Comparison of ENCODE assay signal across 10 mouse cellular contexts in genomic region chr7:142375261-142375724, GRCm38 (mm10). TPM values are rescaled to one million over a fixed set of nuclear protein-coding genes. Genes with fewer than 3 reads are reported as not detected.
DNase-seq lines count a peak whose midpoint lies in the region; ATAC-seq and TF ChIP-seq lines count a peak whose summit lies in the region.
"Had no signal": no experiment of that assay in that cellular context is flagged by ENCODE, and none has a peak within 500 bp of the region (broad histone marks: within the 10 kb centered on the region; RNA-seq: fewer than 3 reads in every experiment).

No protein-coding gene starts in this region.

- in situ Hi-C loops in Patski (cut with MboI; ENCODE audit: low pct_unique_long_range_greater_than_20kb), result loop anchor here (25.0 kb wide), 2 partner anchors 637 to 913 kb away; partner anchors contain the start of genes Cd151, Cracr2b, Pnpla2 and Tspan32

- POLR2A ChIA-PET in Patski (lab: Charles Lee), result interaction anchor here (0.7 to 10.6 kb wide), 7 partner anchors 7 to 61 kb away, joined by 3 to 115 read pairs (median 8); partner anchors contain the start of gene Ctsd

- no peak for TF ChIP-seq CTCF in Patski (IDR thresholded peaks at IDR 0.05)

- peak; percentile 29 to 55 for DNase-seq in left cerebral cortex, postnatal 14 days (ENCODE audit: low spot score in 2 of 2)
- DNase-seq in left cerebral cortex, adult 18-20 months (ENCODE audit: low spot score in 2 of 2), result no peak
- peak; percentile 96 for DNase-seq in Patski (ENCODE audit: low read depth, low spot score)
- DNase-seq in cerebellum, adult 9-10 months, result peak; percentile 86
- peak; percentile 47 to 59 for DNase-seq in kidney, adult 8-10 months
- no peak for DNase-seq in retina, postnatal 1 day
- no peak for DNase-seq in right cerebral cortex, postnatal 36 days (ENCODE audit: low spot score in 2 of 2)

- H3K27me3 ChIP-seq in Patski, result no peaks in the 10 kb centered on the region

- ATAC-seq in Patski, result peak; percentile 9
- ATAC-seq in CD4-positive, CD25-positive, alpha-beta regulatory T cell, adult 4 months, result no peak

- CTCF ChIA-PET in Patski (lab: Charles Lee), result interaction anchor here (1.2 to 1.7 kb wide), 7 partner anchors 13 to 62 kb away, joined by 3 to 10 read pairs (median 4); partner anchors contain the start of gene Ctsd

- intact Hi-C loops in left cerebral cortex, postnatal 14 days (cut with DNase I), result no loop called here

RNA-seq across cellular contexts. Expression of gene Ifitm10, which starts 1.7 kb away (rescaled TPM):
- 10 to 100 TPM; 22.3 to 24.9 TPM for total RNA-seq in left cerebral cortex, postnatal 14 days (2021)
- 10 to 100 TPM; 35.2 to 38.2 TPM for total RNA-seq in left cerebral cortex, adult 18-20 months (2021)
- polyA plus RNA-seq in Patski (2021), result 325 TPM
- polyA plus RNA-seq in CD4-positive, CD25-positive, alpha-beta regulatory T cell, adult 4 months (2017; shearing (Covaris generic)), result under 1 TPM in 1 of 2 experiments, not detected in 1; 0.91 TPM

RNA-seq across cellular contexts. Expression of gene Gm49369, which starts 7.2 kb away (rescaled TPM):
- 1 to 10 TPM; 2.1 to 7.1 TPM for total RNA-seq in left cerebral cortex, postnatal 14 days (2021)
- 1 to 10 TPM in 1 of 2 experiments, not detected in 1; 6.0 TPM for total RNA-seq in left cerebral cortex, adult 18-20 months (2021)
- polyA plus RNA-seq in Patski (2021), result 1,155 TPM
- not detected for polyA plus RNA-seq in CD4-positive, CD25-positive, alpha-beta regulatory T cell, adult 4 months (2017; shearing (Covaris generic))
- polyA plus RNA-seq: embryonic facial prominence, embryonic 13.5 days had no signal

RNA-seq across cellular contexts. Expression of gene Ctsd, which starts 12.5 kb away (rescaled TPM):
- total RNA-seq in left cerebral cortex, postnatal 14 days (2021), result 100 to 1,000 TPM; 295 to 303 TPM
- 100 to 1,000 TPM; 307 to 342 TPM for total RNA-seq in left cerebral cortex, adult 18-20 months (2021)
- 3,389 TPM for polyA plus RNA-seq in Patski (2021)
- polyA plus RNA-seq in CD4-positive, CD25-positive, alpha-beta regulatory T cell, adult 4 months (2017; shearing (Covaris generic)), result 100 to 1,000 TPM; 277 to 325 TPM

RNA-seq across cellular contexts. Expression of gene Syt8, which starts 59.4 kb away (rescaled TPM):
- under 1 TPM in 1 of 2 experiments, not detected in 1; 0.44 TPM for total RNA-seq in left cerebral cortex, postnatal 14 days (2021)
- not detected for total RNA-seq in left cerebral cortex, adult 18-20 months (2021)
- 11.5 TPM for polyA plus RNA-seq in Patski (2021)
- polyA plus RNA-seq in CD4-positive, CD25-positive, alpha-beta regulatory T cell, adult 4 months (2017; shearing (Covaris generic)), result not detected
- total RNA-seq: layer of hippocampus, postnatal 14 days had no signal

Comparison
In these comparisons a context has a peak if more than half of its experiments do, and no peak if none do; other contexts are left out.
1. DNase-seq: peak in left cerebral cortex, postnatal 14 days (2 of 2), Patski (single experiment), cerebellum, adult 9-10 months (single experiment) and kidney, adult 8-10 months (2 of 2); none in left cerebral cortex, adult 18-20 months (0 of 2), retina, postnatal 1 day (single experiment) and right cerebral cortex, postnatal 36 days (0 of 2).